Mouse (Mus musculus): ENCODE measurements around the gene Vmn1r6.
"Not testable (repeated sequence)": the region's sequence is repeated elsewhere in the genome, so short reads cannot be mapped to it uniquely, and the experiment has no call there.

Vmn1r6 gene

GRCm38 (mm10) chr6:56996943-56997342 is at the start of gene Vmn1r6:
Gene Vmn1r6 (plus strand): TSS chr6:56997243.
- no peak for DNase-seq

- DNase-seq, result no peak
Observed at GRCm38 (mm10) chr6:56956436-56956835, 40.6 kb upstream of the Vmn1r6 start.

GRCm38 (mm10) chr6:56969973-56970372 is 27.1 kb upstream of the Vmn1r6 start, which contains the start of gene Vmn1r5:
Gene Vmn1r5 (plus strand): TSS chr6:56970273.
- no peak for DNase-seq

- not testable (repeated sequence) for DNase-seq
Observed at GRCm38 (mm10) chr6:57025224-57025623, 28.2 kb downstream of the Vmn1r6 start, which contains the start of gene Vmn1r7. Gene Vmn1r7 (minus strand): TSS chr6:57025324.

GRCm38 (mm10) chr6:57031984-57032383 is 34.9 kb downstream of the Vmn1r6 start, which contains the start of gene Vmn1r8:
Gene Vmn1r8 (plus strand): TSS chr6:57032284.
- DNase-seq, result no peak

GRCm38 (mm10) chr6:57034674-57035073 is 37.6 kb downstream of the Vmn1r6 start:
- DNase-seq, result no peak

All from right cerebral cortex, postnatal 4 days (tissue).